Mouse (Mus musculus) small intestine, adult 2 months (tissue): ENCODE measurements around the gene Cbx2.

Experiments
- CTCF ChIP-seq: fragments of 200-500 bp; IDR thresholded peaks from 2 replicates; pipeline ENCODE4 v1.5.1; 2012; ENCODE audit warnings: low read depth, mild to moderate bottlenecking, control low read depth, inconsistent platforms, low read length, moderate library complexity, mixed read lengths; ENCODE audit not compliant: insufficient replicate concordance, insufficient read length; ENCODE audit errors: extremely low read depth
- POLR2A ChIP-seq: fragments of 200-500 bp; IDR thresholded peaks from 2 replicates; pipeline ENCODE4 v1.6.1; 2012; ENCODE audit warnings: low read depth, mild to moderate bottlenecking, control low read depth, inconsistent platforms, low read length, moderate library complexity

- TF ChIP-seq CTCF (peak; percentile 87), POLR2A (no peak)
These were observed 11.3 kb downstream of the Cbx2 start for GRCm38 (mm10) chr11:119033874-119034558.
